Mouse (Mus musculus) liver, embryonic 14.5 days (tissue): ENCODE measurements around the gene Patj.

Experiments used
- CTCF ChIP-seq: IDR thresholded peaks from 2 replicates; pipeline ENCODE4 v1.5.1; 2016; ENCODE audit warnings: antibody characterized with exemption, low read depth, control low read depth
- EP300 ChIP-seq: IDR thresholded peaks from 2 replicates; pipeline ENCODE4 v1.6.1; 2016; ENCODE audit warnings: antibody characterized with exemption, low read depth

DNA sequence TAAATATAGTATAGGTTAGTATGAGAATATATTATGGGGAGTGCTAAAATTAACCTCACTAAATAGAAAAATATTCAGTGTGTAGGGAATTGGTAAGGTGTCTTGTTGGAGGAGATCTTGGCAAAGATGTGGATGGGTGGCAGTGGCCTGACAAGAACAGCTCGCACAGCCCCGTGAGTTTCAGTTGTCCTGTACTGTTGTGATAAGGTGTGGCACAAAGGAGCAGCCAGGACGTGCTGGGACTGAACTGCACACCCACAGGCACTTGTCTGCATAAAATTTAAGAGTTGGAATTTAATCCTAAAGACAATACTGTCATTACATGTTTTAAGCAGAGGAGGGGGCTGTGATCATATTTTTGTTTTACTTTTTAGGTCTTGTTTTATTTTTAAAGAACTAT is 90.9 kb downstream of the Patj start:
- TF ChIP-seq CTCF: no peak
- peak; percentile 54 for TF ChIP-seq EP300
